Mouse (Mus musculus) heart, adult 2 months (tissue): ENCODE data around the gene Gm45140. TPM values are rescaled to one million over a fixed set of nuclear protein-coding genes. Genes with fewer than 3 reads are reported as not detected.

Experiments
- DNase-seq, 2 experiments: peaks; one replicate each; pipeline ENCODE4 v3.0.0; 2021
- H3K27ac ChIP-seq: fragments of 200-600 bp; 2 replicates; pipeline ENCODE4 v1.8.1; 2022
- H3K27me3 ChIP-seq: fragments of 200-500 bp; 2 replicates; pipeline ENCODE4 v1.6.1; 2012; ENCODE audit warnings: mild to moderate bottlenecking, low read length, inconsistent platforms, mixed read lengths; ENCODE audit not compliant: control insufficient read depth, insufficient read depth
- H3K36me3 ChIP-seq: fragments of 200-500 bp; 2 replicates; pipeline ENCODE4 v1.6.1; 2012; ENCODE audit warnings: low read length, inconsistent platforms; ENCODE audit not compliant: control insufficient read depth, insufficient read depth
- H3K4me1 ChIP-seq: fragments of 200-500 bp; 2 replicates; pipeline ENCODE4 v1.6.1; 2011; ENCODE audit warnings: low read length; ENCODE audit not compliant: control insufficient read depth, insufficient read depth
- H3K4me3 ChIP-seq: fragments of 200-600 bp; 2 replicates; pipeline ENCODE4 v1.8.1; 2022
- H3K79me2 ChIP-seq: fragments of 200-500 bp; replicated peaks from 2 replicates; pipeline ENCODE4 v1.6.1; 2012; ENCODE audit warnings: mild to moderate bottlenecking, inconsistent platforms, low read length, moderate library complexity, mixed read lengths; ENCODE audit not compliant: control insufficient read depth, insufficient read depth
- H3K9ac ChIP-seq: fragments of 200-500 bp; 2 replicates; pipeline ENCODE4 v1.6.1; 2012; ENCODE audit warnings: low read depth, mild to moderate bottlenecking, control low read depth, inconsistent platforms, low read length, mixed read lengths
- CTCF ChIP-seq: fragments of 200-600 bp; IDR thresholded peaks from 2 replicates; pipeline ENCODE4 v1.8.1; 2022; ENCODE audit warnings: antibody characterized with exemption, mild to moderate bottlenecking, moderate library complexity
- EP300 ChIP-seq: fragments of 200-500 bp; IDR thresholded peaks from 2 replicates; pipeline ENCODE4 v1.6.1; 2011; ENCODE audit warnings: low read depth, low read length, control low read depth; ENCODE audit not compliant: insufficient read depth
- POLR2A ChIP-seq: fragments of 200-500 bp; IDR thresholded peaks from 2 replicates; pipeline ENCODE4 v1.6.1; 2011; ENCODE audit warnings: mild to moderate bottlenecking, low read depth, low read length, control low read depth; ENCODE audit not compliant: insufficient read depth
- WGBS: fragments of 180-500 bp; shearing (Covaris S2); methylation state at CpG from one replicate; pipeline ENCODE4 v1.1.7; 2018; 5-methylcytosine and 5-hydroxymethylcytosine counted together
- intact Hi-C: fragments of 180-260 bp; cut with DNase I; formaldehyde crosslinking; loops from one replicate; pipeline ENCODE4 v1.15.1; 2025
- polyA plus RNA-seq: library from polyadenylated mRNA; depleted of rRNA; stranded (reverse); fragments of >200 nt; gene quantifications from 2 replicates; pipeline ENCODE4 v1.2.3, GENCODE M21; 2012
- total RNA-seq, 2 experiments: library from RNA; stranded (reverse); gene quantifications; 2 replicates each; pipeline ENCODE4 v1.2.3; 2021

Gm45140 gene
- total and polyA plus RNA-seq, 3 experiments, result 0.16 to 1.4 (median 0.23) TPM

DNA sequence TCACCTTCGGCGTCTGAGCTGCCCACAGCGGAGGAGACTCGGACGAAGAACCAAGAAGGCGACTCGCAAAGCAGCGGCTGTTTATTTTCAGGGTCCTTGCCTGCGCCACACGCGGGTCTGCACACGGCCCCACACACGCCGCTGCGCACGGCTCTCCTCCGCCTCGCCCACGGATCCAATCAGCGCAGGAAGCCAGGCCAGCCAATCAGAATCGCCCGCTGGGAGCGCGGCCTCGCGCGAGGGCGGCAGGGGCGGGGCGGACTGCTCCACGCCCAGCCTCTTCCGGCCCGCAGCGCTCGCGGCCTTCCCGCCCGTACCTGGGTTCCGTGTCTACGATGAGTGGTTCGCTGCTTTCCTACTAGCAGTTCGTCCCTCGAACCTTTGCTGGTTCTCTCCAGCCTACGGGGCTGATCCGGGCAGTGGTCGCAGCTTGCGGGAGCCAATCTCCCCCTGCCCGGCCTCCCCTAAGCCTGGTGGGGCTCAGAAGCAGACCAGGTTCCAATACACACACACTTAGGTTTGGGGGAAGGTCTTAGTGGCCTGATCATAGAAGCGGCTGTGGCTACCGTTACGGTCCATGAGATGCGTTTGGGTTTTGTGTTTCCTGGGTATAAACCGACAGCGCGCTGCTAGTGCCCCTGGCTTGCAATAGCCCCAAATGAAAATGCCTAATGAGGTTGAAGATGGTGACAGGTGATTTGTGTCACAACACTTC lies 15.5 kb upstream of the Gm45140 start, which contains the start of gene Cnbp:
Gene Cnbp (minus strand): TSS at position 207 of the 715 bp plus-strand sequence.
- 0 out of 2 replicates have a peak, but pooled peaks have one; percentile 20 for TF ChIP-seq EP300
- TF ChIP-seq CTCF, result peak; percentile 10; the same call in 1 of the 2 replicates
- TF ChIP-seq POLR2A, result peak; percentile 96
- H3K4me1 ChIP-seq, result peaks cover 10% of the 10 kb centered on the region
- H3K9ac ChIP-seq, result peak within 1 kb of the TSS; percentile 96
- H3K36me3 ChIP-seq, result peaks cover 28% of the 10 kb centered on the region
- H3K79me2 ChIP-seq, result peaks cover 6% of the 10 kb centered on the region; the same call in 1 of the 2 replicates
- intact Hi-C loops, result loop anchor here (1.0 to 5.0 kb wide), 4 partner anchors 13 to 62 kb away; partner anchors contain the start of genes Copg1, Hmces, Isy1 and Rab43
- H3K27ac ChIP-seq, result peak within 1 kb of the TSS; percentile 97
- peak within 1 kb of the TSS; percentile 65 for H3K4me3 ChIP-seq
- WGBS, result under 1% methylated on average over 55 of the region's 55 CpGs
- no peaks in the 10 kb centered on the region for H3K27me3 ChIP-seq
- DNase-seq, result peak; percentile 96 to 98

DNA sequence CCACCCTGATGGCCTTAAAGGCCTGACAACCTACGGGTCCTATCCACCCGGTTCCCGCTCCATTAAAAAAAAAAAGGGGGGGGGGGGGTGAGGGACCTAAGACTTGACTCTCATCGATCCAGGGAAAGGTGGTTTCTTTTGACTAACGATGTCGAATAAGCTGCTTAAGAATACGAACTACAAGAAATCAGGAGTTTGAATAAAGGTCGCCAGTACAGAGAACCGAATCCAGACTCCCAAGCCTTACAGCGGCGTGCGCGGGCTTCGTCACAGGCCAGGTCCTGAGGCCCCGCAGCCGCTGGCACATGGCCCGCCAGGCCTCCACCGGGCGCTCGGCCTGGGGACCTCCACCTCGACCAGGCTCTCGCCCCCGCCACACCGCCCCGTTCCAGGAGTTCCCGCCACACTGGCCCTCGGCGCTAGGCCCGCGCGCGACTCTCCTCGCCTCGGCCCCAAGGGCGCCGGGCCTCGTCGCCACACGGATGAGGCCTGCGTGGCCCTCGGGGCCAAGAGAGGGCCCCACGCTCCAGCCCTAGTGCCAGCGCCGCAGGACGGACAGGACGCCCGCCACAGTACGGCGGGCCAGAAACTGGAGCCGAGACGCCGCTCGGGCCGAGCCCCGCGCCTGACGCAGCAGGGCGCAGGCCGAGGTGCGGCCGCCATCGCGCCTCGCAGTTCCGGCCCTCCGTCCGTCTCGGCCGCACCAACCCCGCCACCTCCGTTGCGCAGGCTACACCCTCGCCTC lies 14.7 kb upstream of the Gm45140 start:
- peak overlapping the region; percentile 96 for H3K9ac ChIP-seq
- H3K79me2 ChIP-seq, result peaks cover 6% of the 10 kb centered on the region; the same call in 1 of the 2 replicates
- H3K36me3 ChIP-seq, result peaks cover 33% of the 10 kb centered on the region
- H3K27me3 ChIP-seq, result no peaks in the 10 kb centered on the region
- peak overlapping the region; percentile 65 for H3K4me3 ChIP-seq
- H3K27ac ChIP-seq, result peak overlapping the region; percentile 97
- WGBS, result under 1% methylated on average over 66 of the region's 73 CpGs
- peak; percentile 77 to 80 for DNase-seq
- intact Hi-C loops, result loop anchor here (2.0 to 5.0 kb wide), 2 partner anchors 38 to 62 kb away; partner anchors contain the start of genes Hmces and Rab43
- peaks cover 10% of the 10 kb centered on the region for H3K4me1 ChIP-seq
- TF ChIP-seq POLR2A (no peak), CTCF (no peak), EP300 (no peak)

DNA sequence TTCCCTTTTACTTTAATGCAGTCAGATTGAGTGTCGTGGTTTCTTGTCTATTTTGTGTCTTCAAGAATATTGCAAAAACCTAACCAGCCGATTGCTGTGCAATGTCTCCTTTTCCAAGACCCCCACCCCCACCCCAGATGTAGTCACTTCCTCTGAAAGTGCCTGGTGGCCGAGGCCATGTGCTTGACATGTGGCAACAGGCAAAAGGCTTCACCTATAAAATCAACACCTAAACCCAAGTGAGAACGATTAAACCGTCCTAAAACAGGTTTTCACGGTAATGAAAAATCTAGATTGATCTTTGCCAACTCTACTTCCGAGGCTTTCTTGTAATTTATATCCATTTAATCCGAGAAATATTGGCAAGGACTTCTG lies 14.2 kb upstream of the Gm45140 start:
- TF ChIP-seq EP300 (no peak), POLR2A (no peak), CTCF (no peak)
- WGBS, result under 1% methylated on average over 8 of the region's 8 CpGs
- Histone ChIP-seq H3K79me2 (peaks cover 6% of the 10 kb centered on the region; the same call in 1 of the 2 replicates), H3K36me3 (peaks cover 38% of the 10 kb centered on the region), H3K4me3 (peak overlapping the region; percentile 65), H3K27ac (peak overlapping the region; percentile 97), H3K27me3 (no peaks in the 10 kb centered on the region), H3K9ac (peak overlapping the region; percentile 96), H3K4me1 (peaks cover 10% of the 10 kb centered on the region)
- intact Hi-C loops, result loop anchor here (2.0 to 5.0 kb wide), 2 partner anchors 37 to 63 kb away; partner anchors contain the start of genes Hmces and Rab43
- DNase-seq, result no peak

DNA sequence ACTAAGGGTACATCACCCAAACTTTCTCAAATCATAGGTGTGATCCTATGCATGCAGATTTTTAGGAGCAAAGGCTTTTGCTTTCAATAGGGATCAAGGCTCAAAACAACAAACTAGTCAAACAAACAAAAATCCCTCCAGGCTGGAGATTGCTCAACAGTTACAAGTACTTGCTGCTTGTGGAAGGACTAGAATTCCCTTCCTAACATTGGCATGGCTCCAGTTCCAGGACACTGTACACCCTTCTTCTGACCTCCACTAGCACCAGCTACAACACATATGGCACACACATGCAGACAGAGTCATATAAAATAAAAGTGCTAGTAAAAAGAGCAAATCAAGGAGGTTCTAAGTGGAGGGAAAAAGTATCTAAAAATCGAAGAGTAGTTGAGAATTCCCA lies 11.2 kb upstream of the Gm45140 start:
- H3K9ac ChIP-seq, result no peak overlapping the region
- DNase-seq, result no peak
- H3K36me3 ChIP-seq, result peaks cover 58% of the 10 kb centered on the region
- no peak overlapping the region; the same call in 1 of the 2 replicates for H3K4me3 ChIP-seq
- H3K27ac ChIP-seq, result no peak overlapping the region; the same call in 1 of the 2 replicates
- no peaks in the 10 kb centered on the region for H3K27me3 ChIP-seq
- H3K4me1 ChIP-seq, result peaks cover 10% of the 10 kb centered on the region
- no peak for TF ChIP-seq POLR2A
- no peak for TF ChIP-seq EP300
- TF ChIP-seq CTCF, result no peak
- H3K79me2 ChIP-seq, result peaks cover 6% of the 10 kb centered on the region; the same call in 1 of the 2 replicates
- 64% methylated on average over 1 of the region's 1 CpGs for WGBS
- intact Hi-C loops, result no loop called here

DNA sequence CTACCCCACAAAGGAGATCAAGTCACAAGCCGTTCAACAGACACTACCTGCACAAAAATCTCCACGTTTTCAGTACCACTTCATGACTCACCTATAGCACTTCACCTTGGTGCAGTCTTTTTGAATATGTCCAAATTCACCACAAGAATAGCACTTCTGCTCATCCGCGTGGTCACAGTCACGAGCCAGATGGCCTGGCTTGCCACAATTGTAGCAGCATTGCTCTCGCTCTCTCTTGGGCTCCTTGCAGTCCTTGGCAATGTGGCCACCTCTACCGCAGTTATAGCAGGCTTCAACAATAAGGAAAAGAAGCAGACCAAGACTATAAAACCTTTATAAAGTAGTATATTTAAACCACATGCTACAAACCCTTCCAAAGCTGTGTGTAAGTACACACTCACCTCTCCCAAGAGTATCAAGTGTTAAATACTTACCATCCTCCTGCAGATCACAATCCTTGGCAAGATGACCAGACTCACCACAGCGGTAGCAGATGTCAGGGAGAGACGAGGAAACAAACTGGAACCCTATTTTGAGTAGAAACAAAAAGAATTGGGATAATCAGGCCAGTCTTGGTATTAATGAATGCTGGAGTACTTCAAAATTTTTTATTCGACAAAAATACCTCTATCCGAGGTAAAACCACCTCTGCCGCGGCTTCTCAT lies 9.6 kb upstream of the Gm45140 start:
- intact Hi-C loops, result no loop called here
- H3K27ac ChIP-seq, result no peak overlapping the region
- peaks cover 10% of the 10 kb centered on the region for H3K4me1 ChIP-seq
- no peaks in the 10 kb centered on the region for H3K27me3 ChIP-seq
- H3K4me3 ChIP-seq, result no peak overlapping the region
- DNase-seq, result no peak
- no peak overlapping the region for H3K9ac ChIP-seq
- H3K36me3 ChIP-seq, result peaks cover 58% of the 10 kb centered on the region
- WGBS, result 87% methylated on average over 13 of the region's 13 CpGs
- TF ChIP-seq POLR2A (no peak), CTCF (no peak), EP300 (no peak)
- H3K79me2 ChIP-seq, result peaks cover 4% of the 10 kb centered on the region; the same call in 1 of the 2 replicates
